In genomic region chr7:78737614-78738210, GRCm38 (mm10) we compare ENCODE assay signal across 12 mouse cellular contexts. TPM values are rescaled to one million over a fixed set of nuclear protein-coding genes. Genes with fewer than 3 reads are reported as not detected.
A peak's percentile ranks its signal among the peaks of the same experiment; 100 is the strongest.
DNase-seq lines count a peak whose midpoint lies in the region; ATAC-seq and TF ChIP-seq lines count a peak whose summit lies in the region.
"Had no signal": no experiment of that assay in that cellular context is flagged by ENCODE, and none has a peak within 500 bp of the region (broad histone marks: within the 10 kb centered on the region; RNA-seq: fewer than 3 reads in every experiment).

TSS of gene Ntrk3 (minus strand) at chr7:78738012.

- no peak for TF ChIP-seq CTCF in Patski (IDR thresholded peaks at IDR 0.05)
- no peak for TF ChIP-seq CTCF in forebrain, postnatal 0 days (IDR thresholded peaks at IDR 0.05; ENCODE audit: low read depth)

- no peaks in the 10 kb centered on the region for H3K9me3 ChIP-seq in heart, embryonic 16.5 days (replicated peaks; ENCODE audit: control insufficient read depth, low read length)
- H3K9me3 ChIP-seq in forebrain, postnatal 0 days (ENCODE audit: low read length): no peaks in the 10 kb centered on the region
- no peaks in the 10 kb centered on the region for H3K9me3 ChIP-seq in midbrain, embryonic 16.5 days (replicated peaks; ENCODE audit: control insufficient read depth, low read length, poor library complexity, severe bottlenecking)
- H3K9me3 ChIP-seq: heart, embryonic 10.5 days; lung, embryonic 15.5 days; stomach, embryonic 15.5 days had no signal

- in situ Hi-C loops in Patski (cut with MboI; ENCODE audit: low pct_unique_long_range_greater_than_20kb): no loop called here

- 77% methylated on average over 5 of the region's 5 CpGs for WGBS in heart, embryonic 16.5 days
- 85% methylated on average over 5 of the region's 5 CpGs for WGBS in forebrain, postnatal 0 days
- 88% methylated on average over 5 of the region's 5 CpGs for WGBS in midbrain, embryonic 16.5 days

- peak; percentile 38; the same call in 1 of the 2 replicates for ATAC-seq in heart, embryonic 16.5 days (replicated peaks; ENCODE audit: extremely low read depth, insufficient read depth, low FRiP score)
- ATAC-seq in Patski: no peak
- ATAC-seq in forebrain, postnatal 0 days: no peak
- no peak for ATAC-seq in midbrain, embryonic 16.5 days

- H3K9ac ChIP-seq in heart, embryonic 16.5 days (ENCODE audit: low read length): no peak within 1 kb of the TSS
- H3K9ac ChIP-seq in forebrain, postnatal 0 days: no peak within 1 kb of the TSS
- no peak within 1 kb of the TSS for H3K9ac ChIP-seq in midbrain, embryonic 16.5 days (ENCODE audit: low read depth, low read length)
- H3K9ac ChIP-seq: lung, embryonic 15.5 days; stomach, embryonic 15.5 days had no signal

- CTCF ChIA-PET in Patski (lab: Charles Lee): no interaction called here

- POLR2A ChIA-PET in Patski (lab: Charles Lee): interaction anchor here (0.6 kb wide), 1 partner anchor 157 kb away, joined by 5 read pairs; no protein-coding TSS in a partner anchor

- peak within 1 kb of the TSS; percentile 10; the same call in 1 of the 2 replicates for H3K27ac ChIP-seq in heart, embryonic 16.5 days (ENCODE audit: low read length)
- no peak within 1 kb of the TSS for H3K27ac ChIP-seq in forebrain, postnatal 0 days (ENCODE audit: low read depth, low read length)
- H3K27ac ChIP-seq in midbrain, embryonic 16.5 days (ENCODE audit: low read length): no peak within 1 kb of the TSS
- H3K27ac ChIP-seq: heart, embryonic 10.5 days; lung, embryonic 15.5 days; stomach, embryonic 15.5 days had no signal

- H3K4me2 ChIP-seq in heart, embryonic 16.5 days (ENCODE audit: low read depth, low read length): no peak within 1 kb of the TSS
- no peak within 1 kb of the TSS for H3K4me2 ChIP-seq in forebrain, postnatal 0 days (ENCODE audit: low read depth)
- no peak within 1 kb of the TSS for H3K4me2 ChIP-seq in midbrain, embryonic 16.5 days (ENCODE audit: low read length)
- H3K4me2 ChIP-seq: lung, embryonic 15.5 days; stomach, embryonic 15.5 days had no signal

- no peaks in the 10 kb centered on the region for H3K36me3 ChIP-seq in heart, embryonic 16.5 days (ENCODE audit: control insufficient read depth, insufficient read depth)
- H3K36me3 ChIP-seq in forebrain, postnatal 0 days (ENCODE audit: insufficient read depth): no peaks in the 10 kb centered on the region
- no peaks in the 10 kb centered on the region for H3K36me3 ChIP-seq in midbrain, embryonic 16.5 days (ENCODE audit: control insufficient read depth, insufficient read depth, low read length)
- H3K36me3 ChIP-seq: heart, embryonic 10.5 days; lung, embryonic 15.5 days; stomach, embryonic 15.5 days had no signal

- DNase-seq in heart, adult 9 months (ENCODE audit: low spot score in 2 of 2): no peak
- no peak for DNase-seq in Patski (ENCODE audit: low read depth, low spot score)
- no peak for DNase-seq in forebrain, postnatal 0 days
- no peak for DNase-seq in kidney, postnatal 36 days
- DNase-seq in embryo, embryonic 10 days (ENCODE audit: low spot score): no peak
- DNase-seq in cerebellum, adult 18-20 months: no peak
- DNase-seq: kidney, postnatal 10 days had no signal

- H3K27me3 ChIP-seq in heart, embryonic 16.5 days (ENCODE audit: control insufficient read depth, insufficient read depth, low read length): no peaks in the 10 kb centered on the region
- H3K27me3 ChIP-seq in Patski: no peaks in the 10 kb centered on the region
- no peaks in the 10 kb centered on the region for H3K27me3 ChIP-seq in forebrain, postnatal 0 days (ENCODE audit: insufficient read depth, low read length)
- H3K27me3 ChIP-seq in midbrain, embryonic 16.5 days (ENCODE audit: control insufficient read depth, insufficient read depth, low read depth, low read length): no peaks in the 10 kb centered on the region
- H3K27me3 ChIP-seq: lung, embryonic 15.5 days; stomach, embryonic 15.5 days had no signal

- no peaks in the 10 kb centered on the region for H3K4me1 ChIP-seq in heart, embryonic 16.5 days (ENCODE audit: control insufficient read depth, insufficient read depth, low read length)
- H3K4me1 ChIP-seq in forebrain, postnatal 0 days (ENCODE audit: insufficient read depth): no peaks in the 10 kb centered on the region
- no peaks in the 10 kb centered on the region for H3K4me1 ChIP-seq in midbrain, embryonic 16.5 days (ENCODE audit: control insufficient read depth, insufficient read depth, low read length)
- H3K4me1 ChIP-seq: heart, embryonic 10.5 days; lung, embryonic 15.5 days; stomach, embryonic 15.5 days had no signal

- no peak within 1 kb of the TSS for H3K4me3 ChIP-seq in heart, embryonic 16.5 days (ENCODE audit: low read length)
- no peak within 1 kb of the TSS for H3K4me3 ChIP-seq in forebrain, postnatal 0 days (ENCODE audit: low read depth, low read length)
- no peak within 1 kb of the TSS for H3K4me3 ChIP-seq in midbrain, embryonic 16.5 days (ENCODE audit: low read depth, low read length)
- H3K4me3 ChIP-seq: heart, embryonic 10.5 days; lung, embryonic 15.5 days; stomach, embryonic 15.5 days had no signal

RNA-seq across cellular contexts. Expression of gene Ntrk3, which starts in this region (rescaled TPM):
- 1.9 and 2.3 TPM in 2 replicates for polyA plus RNA-seq in heart, embryonic 16.5 days (2015; fragmentation: Nextera tagmentation; extraction: Ambion mirVana)
- polyA plus RNA-seq in Patski (2021): 13.7 TPM
- total RNA-seq in forebrain, postnatal 0 days (2014; rRNA removed): 72.7 and 90.1 TPM in 2 replicates
- polyA plus RNA-seq in forebrain, postnatal 0 days (2015; fragmentation: Nextera tagmentation; extraction: Ambion mirVana): 16.3 and 28.5 TPM in 2 replicates
- 21.7 and 24.7 TPM in 2 replicates for polyA plus RNA-seq in midbrain, embryonic 16.5 days (2015; fragmentation: Nextera tagmentation; extraction: Ambion mirVana)
